Mouse (Mus musculus): ENCODE results near the gene Fam129a.

GRCm38 (mm10) chr1:151737146-151737545 lies 166.2 kb downstream of the Fam129a start:
- TF ChIP-seq CTCF (IDR thresholded peaks at IDR 0.05; ENCODE audit: low read depth, low read length) (no peak), EP300 (IDR thresholded peaks at IDR 0.05; ENCODE audit: insufficient read depth, low read depth, low read length) (no peak), POLR2A (IDR thresholded peaks at IDR 0.05; ENCODE audit: insufficient read depth, low read length) (no peak)

Data from ES-Bruce4 (cell line).